Mouse (Mus musculus) heart, adult 9 months (tissue): Measurements from ENCODE around the gene Tnip1.
A peak's percentile ranks its signal among the peaks of the same experiment; 100 is the strongest.
"Not testable (repeated sequence)": the region's sequence is repeated elsewhere in the genome, so short reads cannot be mapped to it uniquely, and the experiment has no call there.

Source experiments
- DNase-seq, 2 experiments: peaks; one replicate each; pipeline ENCODE4 v3.0.0; 2022; ENCODE audit warnings: low spot score in 2 of 2

The Tnip1 gene

DNA sequence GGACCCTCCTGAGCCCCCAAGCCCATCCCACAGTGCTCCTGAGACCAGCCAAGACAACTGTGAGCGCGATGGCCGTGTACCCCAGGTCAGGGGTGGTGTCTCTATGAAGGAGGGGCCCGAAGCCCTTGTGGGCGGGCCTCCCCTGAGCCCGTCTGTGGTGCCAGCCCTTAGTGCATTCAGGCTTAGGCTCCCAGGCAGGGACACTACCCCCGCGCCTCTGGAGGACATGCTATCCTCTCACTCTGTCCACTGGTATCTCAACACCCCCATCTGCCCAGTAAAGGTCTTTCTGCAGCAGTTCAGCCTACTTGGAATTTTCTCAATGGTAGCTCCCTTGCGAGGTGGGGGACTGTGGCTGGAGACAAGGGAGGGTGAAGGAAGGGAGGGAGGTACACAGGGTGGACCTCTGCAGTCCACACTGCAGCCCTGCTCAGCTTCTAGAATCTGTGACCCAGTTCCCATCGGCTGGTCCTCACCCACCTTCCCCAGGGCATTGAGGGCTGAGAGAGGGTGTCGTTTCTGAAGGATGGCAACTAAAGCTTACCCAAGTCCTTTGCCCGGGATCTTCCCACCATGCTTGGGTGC lies 52.5 kb downstream of the Tnip1 start:
- no peak for DNase-seq

DNA sequence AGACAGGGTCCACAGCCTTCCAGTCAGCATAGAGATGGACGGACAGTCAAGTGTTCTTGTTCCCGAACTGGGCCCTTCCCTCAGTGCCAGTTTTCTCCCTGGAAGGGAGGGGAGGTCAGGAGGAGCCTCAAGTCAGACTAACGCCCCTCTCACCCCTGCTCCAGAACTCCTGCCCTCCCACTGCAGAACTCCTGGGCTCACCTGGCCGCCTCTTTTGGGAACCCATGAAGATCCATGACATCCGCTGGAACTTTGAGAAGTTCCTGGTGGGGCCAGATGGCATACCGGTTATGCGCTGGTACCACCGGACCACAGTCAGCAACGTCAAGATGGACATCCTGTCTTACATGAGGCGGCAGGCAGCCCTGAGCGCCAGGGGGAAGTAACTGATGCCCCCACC lies 53.4 kb downstream of the Tnip1 start:
- no peak for DNase-seq

- no peak for DNase-seq
These were observed 55.5 kb downstream of the Tnip1 start for GRCm38 (mm10) chr11:54907259-54907658.

DNA sequence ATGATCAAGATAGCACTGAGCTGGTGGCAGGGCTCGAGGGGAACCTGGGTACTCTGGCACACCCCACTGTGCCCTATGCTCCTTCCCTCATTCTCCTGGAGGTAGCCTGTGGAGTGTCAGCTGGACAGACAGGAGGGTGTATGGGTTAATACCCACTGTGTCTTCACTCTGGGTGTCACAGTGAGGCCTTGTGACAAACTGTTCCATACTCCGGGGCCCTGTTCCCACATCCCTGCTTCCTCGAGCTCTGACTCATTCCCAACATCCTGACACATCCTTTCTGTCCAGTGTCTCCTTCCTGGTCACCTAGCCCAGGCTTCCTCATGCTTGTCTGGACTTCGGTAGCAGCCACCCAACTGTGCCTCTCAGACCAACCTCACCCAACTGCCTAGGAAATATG lies 56.3 kb downstream of the Tnip1 start:
- DNase-seq: no peak

DNA sequence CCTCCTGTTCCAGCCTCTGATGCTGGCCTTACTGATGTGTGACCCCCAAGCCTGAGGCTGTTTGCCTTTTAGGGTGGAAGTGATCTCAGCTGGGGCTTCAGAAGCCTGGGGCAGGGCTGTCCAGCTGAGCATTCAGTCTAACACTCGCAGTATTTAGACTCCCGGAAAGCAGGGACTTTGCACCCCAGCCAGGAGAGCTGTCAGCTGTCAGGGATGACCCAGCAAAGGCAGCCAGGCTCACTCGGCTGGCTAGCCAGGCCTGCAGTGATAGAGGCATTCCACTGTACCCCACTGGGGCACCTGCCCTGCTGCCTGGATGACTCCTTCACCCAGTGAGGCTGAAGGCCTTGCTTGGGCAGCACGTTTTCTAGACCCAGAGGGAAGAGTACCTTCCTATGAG lies 56.8 kb downstream of the Tnip1 start:
- DNase-seq: peak in 1 of 2 experiments; percentile 54

- no peak for DNase-seq
These were observed 57.6 kb downstream of the Tnip1 start for GRCm38 (mm10) chr11:54905086-54905485.

DNA sequence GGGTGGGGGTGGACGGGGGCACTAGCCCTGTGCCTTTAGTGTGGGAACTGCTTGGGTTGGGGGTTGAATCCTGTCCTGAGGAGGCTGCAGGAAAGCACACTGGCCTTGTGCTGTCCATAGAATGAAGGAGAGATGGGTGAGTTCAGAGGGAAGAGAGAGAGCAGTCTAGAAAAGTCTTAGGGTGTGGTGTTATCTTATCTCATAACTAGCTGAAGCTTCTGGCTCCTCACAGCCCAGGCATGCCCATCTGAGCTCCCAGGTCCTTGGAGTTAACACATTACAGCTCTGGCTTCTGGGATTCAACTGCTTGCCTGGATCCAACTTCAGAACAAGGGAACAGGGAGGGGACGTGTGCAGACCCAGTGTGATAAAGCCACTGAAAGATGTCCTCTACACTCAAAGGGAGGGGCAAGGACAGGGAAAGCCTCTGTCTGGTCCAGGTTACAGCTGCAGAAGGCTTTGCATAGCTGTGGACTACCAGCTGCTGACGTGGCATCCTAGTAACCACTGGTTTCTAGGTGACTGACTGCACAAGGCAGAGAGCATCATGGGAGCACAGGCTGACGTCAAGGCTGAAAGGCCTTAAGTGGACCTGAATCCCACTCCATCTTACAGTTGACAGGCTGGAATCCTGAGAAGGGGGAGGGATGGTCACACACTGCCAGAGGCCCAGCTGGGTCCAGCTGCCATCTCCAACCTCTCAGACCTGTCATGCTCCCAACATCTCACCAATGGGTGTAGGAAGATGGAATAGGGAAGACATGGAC lies 58.6 kb downstream of the Tnip1 start:
- peak; percentile 79 to 84 for DNase-seq

- no peak for DNase-seq
These were observed 59.4 kb downstream of the Tnip1 start for GRCm38 (mm10) chr11:54903339-54903738.

GRCm38 (mm10) chr11:54902333-54903323 lies 60.1 kb downstream of the Tnip1 start, which contains the start of gene Gpx3:
Gene Gpx3 (plus strand): TSS chr11:54902453.
- DNase-seq: peak; percentile 91

DNA sequence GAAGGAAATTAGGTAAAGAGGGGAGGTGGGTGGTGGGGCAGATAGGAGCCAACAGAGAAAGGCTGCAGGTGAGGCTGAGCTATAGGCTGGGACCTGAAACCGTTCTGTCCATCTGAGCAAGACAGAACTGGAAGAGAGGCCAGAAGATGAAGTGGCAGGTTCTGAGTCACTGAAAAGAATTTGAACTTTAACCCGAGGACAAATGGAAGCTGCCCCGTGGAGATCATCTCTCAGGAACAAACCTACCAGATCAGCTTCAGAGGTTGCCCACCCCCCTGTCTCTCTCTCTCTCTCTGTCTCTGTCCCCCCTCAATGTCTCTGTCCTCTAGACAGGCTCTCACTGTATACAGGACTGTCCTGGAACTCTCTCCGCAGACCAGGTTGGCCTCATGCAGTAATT lies 63.1 kb downstream of the Tnip1 start:
- no peak for DNase-seq

- no peak for DNase-seq
These were observed 65.2 kb downstream of the Tnip1 start for GRCm38 (mm10) chr11:54897470-54897869.

GRCm38 (mm10) chr11:54896646-54897045 lies 66.1 kb downstream of the Tnip1 start:
- not testable (repeated sequence) for DNase-seq

DNA sequence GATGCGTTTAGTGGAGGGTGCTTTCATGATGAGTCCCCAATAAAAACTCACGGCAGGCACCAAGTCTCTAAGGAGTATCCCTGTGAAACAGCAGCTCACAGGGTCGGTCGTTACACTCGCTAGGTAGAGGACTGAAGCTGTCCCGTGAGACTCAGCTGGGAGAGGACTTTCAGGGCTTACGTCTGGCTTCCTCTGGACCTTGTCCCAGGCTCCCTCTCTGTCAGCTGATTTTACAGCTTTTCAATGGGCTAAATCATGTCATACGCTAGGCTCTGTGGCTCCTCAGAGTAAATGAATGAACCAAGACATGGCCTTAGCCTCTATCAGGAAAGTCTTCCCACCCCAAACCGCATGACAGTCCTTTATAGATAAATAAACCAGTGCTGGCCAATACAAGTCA lies 68.1 kb downstream of the Tnip1 start:
- no peak for DNase-seq

- no peak for DNase-seq
These were observed 70.6 kb downstream of the Tnip1 start for GRCm38 (mm10) chr11:54892091-54892490.

DNA sequence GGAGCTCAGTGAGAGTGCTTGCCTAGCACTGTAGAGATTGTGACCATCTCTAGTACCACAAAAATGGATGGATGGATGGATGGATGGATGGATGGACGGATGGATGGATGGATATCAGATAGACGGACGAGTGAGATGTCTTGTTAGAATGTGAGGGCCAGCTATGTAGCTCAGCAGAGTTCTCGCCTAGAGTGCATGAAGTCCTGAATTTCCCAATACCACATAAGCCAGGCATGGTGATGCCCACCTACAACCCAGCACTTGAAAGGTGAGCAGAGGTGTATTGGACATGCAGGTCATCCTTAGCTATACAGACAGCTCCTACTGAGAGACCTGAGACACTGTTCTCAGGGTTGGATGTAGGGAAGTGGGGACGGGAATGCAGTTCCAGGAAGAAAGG lies 71.4 kb downstream of the Tnip1 start:
- DNase-seq: no peak

- peak; percentile 43 to 66 for DNase-seq
These were observed 74.8 kb downstream of the Tnip1 start for GRCm38 (mm10) chr11:54887927-54888326.

DNA sequence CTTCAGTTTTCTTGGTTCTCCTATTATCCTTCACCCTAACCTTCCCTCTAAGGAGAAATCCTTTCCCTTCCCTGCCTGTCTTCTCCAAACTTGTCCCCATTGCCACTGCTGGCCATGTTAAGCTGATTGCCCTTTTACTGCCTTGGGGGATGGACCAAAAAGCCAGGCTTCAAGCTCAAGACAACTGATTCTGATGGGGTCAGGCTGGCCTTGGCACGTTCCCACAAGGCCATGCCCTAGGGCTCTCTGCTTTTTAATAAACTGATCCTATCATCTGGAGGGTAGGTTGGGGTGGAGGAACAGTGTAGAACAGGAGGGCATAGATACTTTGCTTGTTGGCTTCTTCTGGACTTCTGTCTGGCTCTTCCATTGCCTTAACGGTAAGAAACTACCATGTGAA lies 77.3 kb downstream of the Tnip1 start:
- no peak for DNase-seq

- peak; percentile 87 to 91 for DNase-seq
These were observed 77.8 kb downstream of the Tnip1 start for GRCm38 (mm10) chr11:54884937-54885336.

DNA sequence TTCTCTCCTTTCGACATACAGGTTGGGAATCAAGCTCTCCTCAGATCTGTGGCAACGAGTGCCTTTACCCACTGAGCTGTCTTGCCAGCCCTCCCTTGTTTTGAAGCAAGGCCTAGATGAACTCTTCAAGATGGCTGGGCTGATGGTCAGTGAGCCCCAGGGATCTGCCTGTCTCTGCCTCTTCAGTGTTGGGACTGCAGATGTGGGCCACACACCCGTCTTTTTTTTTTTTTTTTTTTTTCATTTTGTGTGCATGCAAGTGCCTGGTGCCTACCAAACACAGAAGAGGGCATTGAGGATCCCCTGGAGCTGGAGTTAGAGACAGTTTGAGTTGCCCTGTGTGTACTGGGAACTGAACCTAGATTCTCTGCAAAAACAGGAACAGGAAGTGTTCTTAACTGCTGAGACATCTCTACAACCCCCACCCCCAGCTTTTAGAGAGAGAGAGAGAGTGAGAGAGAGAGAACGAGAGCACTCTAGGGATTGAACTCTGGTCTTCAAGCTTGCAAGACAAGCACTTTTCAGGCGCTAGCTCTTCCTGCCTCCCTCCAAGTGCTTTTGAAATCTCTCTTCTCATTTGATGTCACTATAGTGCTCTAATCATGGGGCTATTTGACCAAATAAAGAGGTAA lies 78.4 kb downstream of the Tnip1 start:
- DNase-seq: no peak

GRCm38 (mm10) chr11:54882671-54883070 lies 80.0 kb downstream of the Tnip1 start:
- DNase-seq: peak; percentile 72 to 83

- DNase-seq: peak; percentile 57 to 63
These were observed 81.7 kb downstream of the Tnip1 start for GRCm38 (mm10) chr11:54881051-54881474.

- DNase-seq: no peak
These were observed 82.8 kb downstream of the Tnip1 start for GRCm38 (mm10) chr11:54879922-54880321.
